Mouse (Mus musculus) neural tube, embryonic 15.5 days (tissue): ENCODE measurements around the gene Ccr4. TPM values are rescaled to one million over a fixed set of nuclear protein-coding genes. Genes with fewer than 3 reads are reported as not detected.
"Not testable (repeated sequence)": the region's sequence is repeated elsewhere in the genome, so short reads cannot be mapped to it uniquely, and the experiment has no call there.

Experiments used
- ATAC-seq: fragments of 200-750 bp; cut with Nextera tagmentation; 2 replicates; pipeline ENCODE4 v1.8.0; 2017; ENCODE audit warnings: mild to moderate bottlenecking, moderate TSS enrichment, moderate library complexity; ENCODE audit not compliant: low FRiP score
- H3K27ac ChIP-seq: fragments of 300-500 bp; sonication (generic); replicated peaks from 2 replicates; pipeline ENCODE4 v1.5.1; 2015; ENCODE audit warnings: mild to moderate bottlenecking, inconsistent platforms
- H3K27me3 ChIP-seq: fragments of 300-500 bp; sonication (generic); replicated peaks from 2 replicates; pipeline ENCODE4 v1.6.1; 2015; ENCODE audit warnings: inconsistent platforms
- H3K36me3 ChIP-seq: fragments of 300-500 bp; sonication (generic); 2 replicates; pipeline ENCODE4 v1.6.1; 2015; ENCODE audit warnings: inconsistent platforms
- H3K4me1 ChIP-seq: fragments of 300-500 bp; sonication (generic); 2 replicates; pipeline ENCODE4 v1.6.1; 2015; ENCODE audit warnings: inconsistent platforms
- H3K4me2 ChIP-seq: fragments of 300-500 bp; sonication (generic); 2 replicates; pipeline ENCODE4 v1.6.1; 2015; ENCODE audit warnings: inconsistent platforms, mild to moderate bottlenecking, moderate library complexity
- H3K4me3 ChIP-seq: fragments of 300-500 bp; sonication (generic); replicated peaks from 2 replicates; pipeline ENCODE4 v1.5.1; 2015; ENCODE audit warnings: mild to moderate bottlenecking, inconsistent platforms
- H3K9ac ChIP-seq: fragments of 300-500 bp; sonication (generic); replicated peaks from 2 replicates; pipeline ENCODE4 v1.6.1; 2015; ENCODE audit warnings: mild to moderate bottlenecking, inconsistent platforms
- H3K9me3 ChIP-seq: fragments of 300-500 bp; sonication (generic); replicated peaks from 2 replicates; pipeline ENCODE4 v1.6.1; 2016; ENCODE audit warnings: inconsistent platforms
- WGBS: fragments of 180-500 bp; shearing (Covaris S2); methylation state at CpG from one replicate; pipeline ENCODE4 v1.1.7; 2015; ENCODE audit warnings: mixed read lengths; 5-methylcytosine and 5-hydroxymethylcytosine counted together
- polyA plus RNA-seq: library from polyadenylated mRNA; unstranded; fragments of >200 nt; fragmentation: Nextera tagmentation; extraction: Ambion mirVana; gene quantifications from 2 replicates; pipeline ENCODE4 v1.2.1, GENCODE M21; 2015

Ccr4 gene
- polyA plus RNA-seq, 1 experiment from 2014 or later: not detected

- Histone ChIP-seq H3K4me2 (no peak overlapping the region), H3K4me1 (peaks cover 16% of the 10 kb centered on the region), H3K27me3 (0 out of 2 replicates have a peak, but pooled peaks cover 1% of the 10 kb centered on the region), H3K36me3 (no peaks in the 10 kb centered on the region), H3K4me3 (no peak overlapping the region), H3K9me3 (no peaks in the 10 kb centered on the region), H3K27ac (no peak overlapping the region), H3K9ac (no peak overlapping the region)
- WGBS: 66% methylated on average over 5 of the region's 5 CpGs
- no peak for ATAC-seq
These were observed 17.3 kb upstream of the Ccr4 start for GRCm38 (mm10) chr9:114522041-114522440.

- not testable (repeated sequence) for H3K27ac ChIP-seq, H3K4me1 ChIP-seq, H3K9me3 ChIP-seq, H3K4me3 ChIP-seq, H3K4me2 ChIP-seq, H3K9ac ChIP-seq, H3K36me3 ChIP-seq, ATAC-seq, H3K27me3 ChIP-seq
- 75% methylated on average over 4 of the region's 4 CpGs for WGBS
These were observed 15.8 kb upstream of the Ccr4 start for GRCm38 (mm10) chr9:114520529-114520928.

GRCm38 (mm10) chr9:114518812-114519477 lies 14.2 kb upstream of the Ccr4 start:
- H3K4me1 ChIP-seq: no peaks in the 10 kb centered on the region
- peaks cover 2% of the 10 kb centered on the region for H3K36me3 ChIP-seq
- H3K27me3 ChIP-seq: no peaks in the 10 kb centered on the region
- H3K9me3 ChIP-seq: no peaks in the 10 kb centered on the region
- H3K4me3 ChIP-seq: no peak overlapping the region
- H3K9ac ChIP-seq: no peak overlapping the region
- WGBS: 41% methylated on average over 9 of the region's 9 CpGs
- H3K27ac ChIP-seq: no peak overlapping the region
- ATAC-seq: no peak
- H3K4me2 ChIP-seq: no peak overlapping the region

GRCm38 (mm10) chr9:114517924-114518497 lies 13.3 kb upstream of the Ccr4 start:
- Histone ChIP-seq H3K4me1 (no peaks in the 10 kb centered on the region), H3K36me3 (peaks cover 11% of the 10 kb centered on the region)
- 79% methylated on average over 13 of the region's 13 CpGs for WGBS

GRCm38 (mm10) chr9:114515364-114515763 lies 10.6 kb upstream of the Ccr4 start, which contains the start of gene C130032M10Rik:
Gene C130032M10Rik, plus strand, starts transcription at chr9:114515697.
- no peaks in the 10 kb centered on the region for H3K27me3 ChIP-seq
- ATAC-seq: no peak
- no peak within 1 kb of the TSS for H3K4me3 ChIP-seq
- WGBS: 87% methylated on average over 11 of the region's 11 CpGs
- no peaks in the 10 kb centered on the region for H3K4me1 ChIP-seq
- no peak within 1 kb of the TSS for H3K27ac ChIP-seq
- peaks cover 20% of the 10 kb centered on the region for H3K9me3 ChIP-seq
- no peak within 1 kb of the TSS for H3K4me2 ChIP-seq
- no peak within 1 kb of the TSS for H3K9ac ChIP-seq
- peaks cover 17% of the 10 kb centered on the region for H3K36me3 ChIP-seq

More at GRCm38 (mm10) chr9:114517924-114518497, 13.3 kb upstream of the Ccr4 start:
- H3K4me3 ChIP-seq: no peak overlapping the region
- no peak for ATAC-seq
- H3K9ac ChIP-seq: no peak overlapping the region
- H3K27me3 ChIP-seq: no peaks in the 10 kb centered on the region
- no peak overlapping the region for H3K27ac ChIP-seq
- H3K9me3 ChIP-seq: peaks cover 7% of the 10 kb centered on the region
- no peak overlapping the region for H3K4me2 ChIP-seq

- no peaks in the 10 kb centered on the region for H3K4me1 ChIP-seq
- ATAC-seq: no peak
- H3K4me2 ChIP-seq: no peak overlapping the region
- H3K27ac ChIP-seq: no peak overlapping the region
- peaks cover 17% of the 10 kb centered on the region for H3K36me3 ChIP-seq
- H3K9me3 ChIP-seq: peaks cover 20% of the 10 kb centered on the region
- WGBS: 98% methylated on average over 21 of the region's 21 CpGs
- no peak overlapping the region for H3K9ac ChIP-seq
- no peak overlapping the region for H3K4me3 ChIP-seq
- H3K27me3 ChIP-seq: no peaks in the 10 kb centered on the region
These were observed 8.1 kb upstream of the Ccr4 start for GRCm38 (mm10) chr9:114512831-114513230.

GRCm38 (mm10) chr9:114509785-114510184 lies 5.1 kb upstream of the Ccr4 start:
- no peaks in the 10 kb centered on the region for H3K27me3 ChIP-seq
- 94% methylated on average over 9 of the region's 9 CpGs for WGBS

GRCm38 (mm10) chr9:114507421-114507820 lies 2.7 kb upstream of the Ccr4 start:
- ATAC-seq: no peak
- H3K9ac ChIP-seq: no peak overlapping the region
- WGBS: 87% methylated on average over 9 of the region's 9 CpGs
- H3K4me3 ChIP-seq: no peak overlapping the region
- H3K27me3 ChIP-seq: no peaks in the 10 kb centered on the region
- H3K9me3 ChIP-seq: peaks cover 7% of the 10 kb centered on the region; the same call in 1 of the 2 replicates
- H3K36me3 ChIP-seq: peaks cover under 1% of the 10 kb centered on the region; the same call in 1 of the 2 replicates
- H3K27ac ChIP-seq: no peak overlapping the region
- no peaks in the 10 kb centered on the region for H3K4me1 ChIP-seq
- H3K4me2 ChIP-seq: no peak overlapping the region

More at GRCm38 (mm10) chr9:114509785-114510184, 5.1 kb upstream of the Ccr4 start:
- H3K9ac ChIP-seq: no peak overlapping the region
- no peak for ATAC-seq
- H3K36me3 ChIP-seq: peaks cover 17% of the 10 kb centered on the region
- no peaks in the 10 kb centered on the region for H3K4me1 ChIP-seq
- no peak overlapping the region for H3K27ac ChIP-seq
- no peak overlapping the region for H3K4me2 ChIP-seq
- peaks cover 20% of the 10 kb centered on the region for H3K9me3 ChIP-seq
- no peak overlapping the region for H3K4me3 ChIP-seq

GRCm38 (mm10) chr9:114506564-114506963 lies 1.8 kb upstream of the Ccr4 start:
- H3K27ac ChIP-seq: no peak overlapping the region
- no peaks in the 10 kb centered on the region for H3K36me3 ChIP-seq
- WGBS: 80% methylated on average over 4 of the region's 4 CpGs
- H3K9me3 ChIP-seq: 0 out of 2 replicates have a peak, but pooled peaks cover 4% of the 10 kb centered on the region
- H3K4me2 ChIP-seq: no peak overlapping the region
- H3K9ac ChIP-seq: no peak overlapping the region
- no peaks in the 10 kb centered on the region for H3K27me3 ChIP-seq
- ATAC-seq: no peak
- H3K4me3 ChIP-seq: no peak overlapping the region
- H3K4me1 ChIP-seq: no peaks in the 10 kb centered on the region

- WGBS: 78% methylated on average over 15 of the region's 15 CpGs
- no peak overlapping the region for H3K9ac ChIP-seq
- no peaks in the 10 kb centered on the region for H3K36me3 ChIP-seq
- H3K4me1 ChIP-seq: peaks cover 3% of the 10 kb centered on the region
- no peak for ATAC-seq
- H3K9me3 ChIP-seq: no peaks in the 10 kb centered on the region
- H3K27ac ChIP-seq: no peak overlapping the region
- H3K4me3 ChIP-seq: no peak overlapping the region
- no peak overlapping the region for H3K4me2 ChIP-seq
- 0 out of 2 replicates have a peak, but pooled peaks cover 8% of the 10 kb centered on the region for H3K27me3 ChIP-seq
These were observed 1.8 kb downstream of the Ccr4 start for GRCm38 (mm10) chr9:114502711-114503427.

- Histone ChIP-seq H3K9me3 (no peaks in the 10 kb centered on the region), H3K36me3 (no peaks in the 10 kb centered on the region), H3K9ac (no peak overlapping the region), H3K4me3 (no peak overlapping the region), H3K4me2 (no peak overlapping the region), H3K27me3 (0 out of 2 replicates have a peak, but pooled peaks cover 8% of the 10 kb centered on the region), H3K4me1 (peaks cover 3% of the 10 kb centered on the region), H3K27ac (no peak overlapping the region)
- no peak for ATAC-seq
- WGBS: 96% methylated on average over 11 of the region's 11 CpGs
These were observed 2.8 kb downstream of the Ccr4 start for GRCm38 (mm10) chr9:114501913-114502312.
